Mouse (Mus musculus) naive thymus-derived CD4-positive, alpha-beta T cell, adult 2 months (primary cell): Measurements from ENCODE around the gene Olfr522.

Source experiments
- DNase-seq: peaks from one replicate; pipeline ENCODE4 v3.0.0-alpha.2; 2011; ENCODE audit warnings: low read depth

The Olfr522 gene

DNA sequence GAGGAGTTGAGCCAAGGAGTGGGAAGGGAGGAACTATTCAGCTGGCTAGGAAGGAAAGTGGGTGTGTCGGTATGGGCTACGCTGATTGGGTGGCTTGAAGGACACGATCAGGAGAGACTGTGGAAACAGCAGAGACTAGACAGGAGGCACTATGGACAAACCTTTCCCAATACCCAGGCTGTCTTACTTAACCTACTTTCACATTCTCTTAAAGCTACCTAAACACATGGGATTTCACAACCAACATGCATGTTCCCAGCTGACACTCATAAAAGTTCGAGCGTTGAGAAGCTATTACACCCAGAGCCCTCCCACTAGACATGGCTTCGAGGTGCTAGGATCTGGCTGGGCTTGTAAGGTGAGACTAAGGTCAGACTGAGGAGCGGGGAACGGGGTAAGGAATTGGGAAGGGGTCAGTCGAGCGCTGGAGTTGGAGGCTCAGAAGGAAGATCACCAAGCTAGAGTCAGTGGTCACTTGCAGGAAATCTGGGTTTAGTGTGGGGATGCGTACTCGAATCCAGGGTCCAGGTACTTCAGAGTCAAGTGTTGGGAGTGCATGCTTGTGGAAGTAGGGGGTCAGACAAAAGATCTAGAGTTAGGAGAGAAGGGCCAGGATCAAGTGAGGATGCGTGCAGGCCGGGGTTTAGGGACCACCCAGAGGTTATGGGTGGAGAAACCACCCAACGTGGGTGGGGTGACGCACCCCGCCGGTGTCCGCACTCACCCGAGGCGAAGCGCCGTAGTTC lies 48.8 kb downstream of the Olfr522 start, which contains the start of gene Paox:
Gene Paox (plus strand): TSS at position 217 of the 746 bp plus-strand sequence.
- DNase-seq: peak; percentile 34

DNA sequence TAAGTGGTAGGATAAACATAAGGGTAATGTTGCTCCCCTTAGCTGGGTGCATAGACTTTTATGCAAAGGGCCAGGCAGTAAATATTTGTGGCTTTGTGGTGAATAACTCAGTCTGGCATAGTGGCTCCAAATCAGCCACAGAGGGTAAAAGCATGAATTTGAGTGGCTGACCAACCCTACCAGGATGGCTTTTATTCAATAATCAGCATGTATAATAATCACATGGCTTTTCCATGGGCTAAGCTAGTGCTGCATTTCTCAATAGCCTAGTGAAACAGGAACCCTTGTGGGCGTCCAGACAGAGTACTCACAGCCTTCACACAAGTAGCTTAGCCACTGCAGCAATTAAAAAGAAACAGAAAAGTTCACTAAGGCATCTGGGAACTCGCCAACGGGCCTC lies 52.6 kb downstream of the Olfr522 start:
- DNase-seq: no peak
